Mouse (Mus musculus): Measurements from ENCODE around the gene Bpifb6. TPM values are rescaled to one million over a fixed set of nuclear protein-coding genes. Genes with fewer than 3 reads are reported as not detected.

The Bpifb6 gene
- polyA plus RNA-seq (2014; fragmentation: Illumina TruSeq; extraction: RNeasy Lipid Tissue Mini Kit (QIAGEN cat#74804); ENCODE audit: low read depth, low replicate concordance): 0.26 TPM

DNA sequence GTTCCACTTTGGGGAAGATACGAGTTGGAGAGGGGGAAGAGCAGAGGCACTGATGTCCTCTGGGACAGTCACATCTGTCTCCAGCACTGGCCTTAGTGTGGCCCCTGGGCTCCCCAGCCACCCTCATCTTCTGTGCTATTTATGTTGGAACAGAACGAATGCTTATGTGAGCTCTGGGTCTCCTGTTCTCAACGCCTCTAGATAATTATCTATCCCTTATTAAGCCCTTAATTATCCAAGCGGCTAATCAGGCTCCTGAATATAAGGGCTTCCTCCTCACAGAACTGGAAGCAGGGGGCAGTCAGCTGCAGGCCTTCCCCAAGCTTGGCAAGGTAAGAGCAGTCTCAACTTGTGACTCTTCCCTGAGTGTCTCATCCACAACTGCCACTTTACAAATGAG, at the start of gene Bpifb6:
TSS of gene Bpifb6 (plus strand) at position 301 of the 400 bp plus-strand sequence.

DNA sequence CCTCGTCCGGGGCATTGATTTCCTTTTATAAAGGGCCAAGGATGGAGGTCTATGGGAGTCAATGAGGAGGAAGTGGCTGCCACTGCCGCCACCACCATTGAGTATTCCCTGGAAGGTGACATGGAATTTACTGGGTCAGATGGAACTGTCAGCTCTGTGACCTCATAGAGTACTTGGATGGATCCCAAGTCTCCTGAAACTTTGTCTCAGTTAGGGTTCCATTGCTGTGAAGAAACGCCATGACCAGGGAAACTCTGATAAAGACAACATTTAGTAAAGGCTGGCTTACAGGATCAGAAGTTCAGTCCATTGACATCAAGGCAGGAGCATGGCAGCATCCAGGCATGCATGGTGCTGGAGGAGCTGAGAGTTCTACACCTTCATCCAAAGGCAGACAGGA, 29.2 kb upstream of the Bpifb6 start, which contains the start of gene Sun5:
TSS of gene Sun5 (minus strand) at position 101 of the 400 bp plus-strand sequence.

DNA sequence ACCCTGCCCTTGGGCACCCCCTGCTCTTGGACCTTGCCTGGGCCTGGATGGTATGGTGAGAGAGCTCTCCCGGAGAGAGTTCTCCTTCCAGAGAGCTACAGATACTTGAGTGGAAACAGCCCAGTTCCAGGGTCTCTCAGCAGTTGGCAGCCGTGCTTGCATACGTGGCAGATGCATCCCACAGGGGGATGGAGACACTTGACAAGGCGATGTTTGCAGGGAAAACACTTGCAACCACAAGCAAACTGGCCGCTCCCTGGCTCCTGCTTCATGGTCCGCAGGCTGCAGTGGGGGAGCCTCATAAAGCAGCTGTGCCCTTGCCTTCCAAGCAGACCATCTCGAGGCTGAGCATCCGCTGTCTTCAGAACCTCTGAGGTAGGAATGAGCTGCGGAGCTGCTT, 25.4 kb upstream of the Bpifb6 start, which contains the start of gene Bpifb2:
TSS of gene Bpifb2 (plus strand) at position 301 of the 400 bp plus-strand sequence.

DNA sequence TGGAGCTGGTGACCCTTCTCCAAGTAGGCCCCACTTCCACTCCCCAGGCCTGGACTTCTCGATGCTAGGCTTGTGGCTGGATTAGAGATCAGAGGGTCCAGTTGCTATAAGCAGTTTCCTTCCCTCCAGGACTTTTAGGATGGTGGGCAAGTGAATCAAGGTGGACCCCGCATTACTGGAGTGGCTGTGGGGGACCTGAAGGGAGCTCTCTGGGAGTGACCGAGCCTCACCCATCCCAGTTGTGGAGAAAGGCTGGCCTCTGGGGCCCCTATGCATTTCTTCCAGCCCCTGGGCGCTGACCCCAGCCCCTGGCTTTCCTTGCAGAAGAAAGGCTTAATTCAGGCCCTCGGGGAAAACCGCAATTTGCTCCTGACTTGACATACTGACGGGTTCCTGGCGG, 17.7 kb downstream of the Bpifb6 start, which contains the start of gene Bpifb3:
TSS of gene Bpifb3 (plus strand) at position 301 of the 400 bp plus-strand sequence.

DNA sequence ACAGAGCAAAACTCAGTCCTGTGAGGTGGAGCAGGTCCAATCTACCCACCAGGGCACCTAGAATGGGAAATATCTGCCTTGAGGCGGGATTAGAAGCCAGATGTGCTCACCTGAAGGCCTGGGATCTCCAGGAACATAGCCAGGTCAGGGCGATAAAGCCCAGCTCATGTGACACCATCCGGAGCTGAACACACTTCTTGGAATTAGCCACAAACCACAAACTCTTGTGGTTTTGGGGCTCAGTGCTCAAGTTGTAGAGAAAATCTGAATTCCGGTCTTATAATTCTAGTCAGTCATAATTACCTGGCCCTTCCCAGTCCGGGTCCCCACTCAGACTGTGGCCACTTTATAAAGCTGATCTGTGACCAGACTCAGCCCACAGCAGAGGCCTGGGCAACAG, 37.7 kb downstream of the Bpifb6 start, which contains the start of gene Bpifb4:
TSS of gene Bpifb4 (plus strand) at position 370 of the 400 bp plus-strand sequence.

Other genes starting within 250 kb of the Bpifb6 start
- gene Dnmt3c, start 203.7 kb upstream of the Bpifb6 start, polyA plus RNA-seq (2014; fragmentation: Illumina TruSeq; extraction: RNeasy Lipid Tissue Mini Kit (QIAGEN cat#74804); ENCODE audit: low read depth, low replicate concordance): not detected
- gene Mapre1, start 159.1 kb upstream of the Bpifb6 start, polyA plus RNA-seq (2014; fragmentation: Illumina TruSeq; extraction: RNeasy Lipid Tissue Mini Kit (QIAGEN cat#74804); ENCODE audit: low read depth, low replicate concordance): 52.0 TPM
- gene Efcab8, start 120.5 kb upstream of the Bpifb6 start, polyA plus RNA-seq (2014; fragmentation: Illumina TruSeq; extraction: RNeasy Lipid Tissue Mini Kit (QIAGEN cat#74804); ENCODE audit: low read depth, low replicate concordance): 1.8 TPM
- 3.1 TPM for gene Sun5, start 29.3 kb upstream of the Bpifb6 start, polyA plus RNA-seq (2014; fragmentation: Illumina TruSeq; extraction: RNeasy Lipid Tissue Mini Kit (QIAGEN cat#74804); ENCODE audit: low read depth, low replicate concordance)
- gene Bpifb2, start 25.3 kb upstream of the Bpifb6 start, polyA plus RNA-seq (2014; fragmentation: Illumina TruSeq; extraction: RNeasy Lipid Tissue Mini Kit (QIAGEN cat#74804); ENCODE audit: low read depth, low replicate concordance): not detected
- not detected for gene Bpifb3, start 17.8 kb downstream of the Bpifb6 start, polyA plus RNA-seq (2014; fragmentation: Illumina TruSeq; extraction: RNeasy Lipid Tissue Mini Kit (QIAGEN cat#74804); ENCODE audit: low read depth, low replicate concordance)
- not detected for gene Bpifb4, start 37.8 kb downstream of the Bpifb6 start, polyA plus RNA-seq (2014; fragmentation: Illumina TruSeq; extraction: RNeasy Lipid Tissue Mini Kit (QIAGEN cat#74804); ENCODE audit: low read depth, low replicate concordance)
- gene Bpifa6, start 74.6 kb downstream of the Bpifb6 start, polyA plus RNA-seq (2014; fragmentation: Illumina TruSeq; extraction: RNeasy Lipid Tissue Mini Kit (QIAGEN cat#74804); ENCODE audit: low read depth, low replicate concordance): not detected
- not detected for gene Bpifa2, start 107.9 kb downstream of the Bpifb6 start, polyA plus RNA-seq (2014; fragmentation: Illumina TruSeq; extraction: RNeasy Lipid Tissue Mini Kit (QIAGEN cat#74804); ENCODE audit: low read depth, low replicate concordance)
- gene Bpifa3, start 229.9 kb downstream of the Bpifb6 start, polyA plus RNA-seq (2014; fragmentation: Illumina TruSeq; extraction: RNeasy Lipid Tissue Mini Kit (QIAGEN cat#74804); ENCODE audit: low read depth, low replicate concordance): 3.4 TPM
- not detected for gene Bpifa1, start 242.5 kb downstream of the Bpifb6 start, polyA plus RNA-seq (2014; fragmentation: Illumina TruSeq; extraction: RNeasy Lipid Tissue Mini Kit (QIAGEN cat#74804); ENCODE audit: low read depth, low replicate concordance)

All from adipose tissue, adult 10 weeks (tissue).